Mouse (Mus musculus): Measurements from ENCODE around the gene Cpt1a. TPM values are rescaled to one million over a fixed set of nuclear protein-coding genes. Genes with fewer than 3 reads are reported as not detected.

Cpt1a gene
- total RNA-seq, 2 experiments from 2014 or later = 24.1 to 28.5 TPM

- no peak for DNase-seq
- intact Hi-C loops (cut with DNase I) = no loop called here
These were observed 41.4 kb downstream of the Cpt1a start for GRCm38 (mm10) chr19:3363510-3363909.

- DNase-seq = no peak
- intact Hi-C loops (cut with DNase I) = no loop called here
These were observed 43.0 kb downstream of the Cpt1a start for GRCm38 (mm10) chr19:3365089-3365488.

GRCm38 (mm10) chr19:3368276-3368675 lies 46.1 kb downstream of the Cpt1a start:
- DNase-seq = no peak
- intact Hi-C loops (cut with DNase I) = no loop called here

GRCm38 (mm10) chr19:3373380-3373779 lies 51.2 kb downstream of the Cpt1a start:
- no peak for DNase-seq
- intact Hi-C loops (cut with DNase I) = no loop called here

GRCm38 (mm10) chr19:3374028-3374427 lies 51.9 kb downstream of the Cpt1a start:
- DNase-seq = no peak
- intact Hi-C loops (cut with DNase I) = no loop called here

- intact Hi-C loops (cut with DNase I) = no loop called here
- no peak for DNase-seq
These were observed 53.9 kb downstream of the Cpt1a start for GRCm38 (mm10) chr19:3375945-3376495.

GRCm38 (mm10) chr19:3376966-3377715 lies 55.0 kb downstream of the Cpt1a start:
- intact Hi-C loops (cut with DNase I) = no loop called here
- no peak for DNase-seq

GRCm38 (mm10) chr19:3378614-3379013 lies 56.5 kb downstream of the Cpt1a start:
- no peak for DNase-seq
- intact Hi-C loops (cut with DNase I) = no loop called here

- intact Hi-C loops (cut with DNase I) = loop anchor here (2.0 kb wide), 1 partner anchor 63 kb away; no protein-coding TSS in a partner anchor
These were observed 65.9 kb downstream of the Cpt1a start for GRCm38 (mm10) chr19:3388061-3388460.

GRCm38 (mm10) chr19:3388629-3389057 lies 66.5 kb downstream of the Cpt1a start, which contains the start of gene Tesmin:
Gene Tesmin, plus strand, starts transcription at chr19:3388857.
- intact Hi-C loops (cut with DNase I) = loop anchor here (2.0 kb wide), 1 partner anchor 62 kb away; no protein-coding TSS in a partner anchor
- DNase-seq = peak; percentile 95

More at GRCm38 (mm10) chr19:3388061-3388460, 65.9 kb downstream of the Cpt1a start:
- DNase-seq = no peak

- intact Hi-C loops (cut with DNase I) = loop anchor here (2.0 kb wide), 1 partner anchor 62 kb away; no protein-coding TSS in a partner anchor
- DNase-seq = peak; percentile 88
These were observed 67.0 kb downstream of the Cpt1a start for GRCm38 (mm10) chr19:3389089-3389488.

- DNase-seq = no peak
- intact Hi-C loops (cut with DNase I) = no loop called here
These were observed 70.2 kb downstream of the Cpt1a start for GRCm38 (mm10) chr19:3392384-3392783.

- intact Hi-C loops (cut with DNase I) = no loop called here
These were observed 72.1 kb downstream of the Cpt1a start for GRCm38 (mm10) chr19:3394216-3394615.

GRCm38 (mm10) chr19:3400057-3400456 lies 77.9 kb downstream of the Cpt1a start:
- DNase-seq = no peak
- intact Hi-C loops (cut with DNase I) = no loop called here

More at GRCm38 (mm10) chr19:3394216-3394615, 72.1 kb downstream of the Cpt1a start:
- no peak for DNase-seq

- no peak for DNase-seq
- intact Hi-C loops (cut with DNase I) = no loop called here
These were observed 79.4 kb downstream of the Cpt1a start for GRCm38 (mm10) chr19:3401504-3401903.

GRCm38 (mm10) chr19:3401943-3402342 lies 79.8 kb downstream of the Cpt1a start:
- peak; percentile 68 for DNase-seq
- intact Hi-C loops (cut with DNase I) = no loop called here

GRCm38 (mm10) chr19:3402390-3402789 lies 80.3 kb downstream of the Cpt1a start:
- intact Hi-C loops (cut with DNase I) = no loop called here
- DNase-seq = no peak

- intact Hi-C loops (cut with DNase I) = no loop called here
- DNase-seq = no peak
These were observed 81.9 kb downstream of the Cpt1a start for GRCm38 (mm10) chr19:3404030-3404429.

- intact Hi-C loops (cut with DNase I) = no loop called here
- DNase-seq = no peak
These were observed 83.6 kb downstream of the Cpt1a start for GRCm38 (mm10) chr19:3405531-3406281.

GRCm38 (mm10) chr19:3414268-3414733 lies 92.2 kb downstream of the Cpt1a start, which contains the start of gene Gal:
Gene Gal, minus strand, starts transcription at chr19:3414544.
- no peak for DNase-seq
- intact Hi-C loops (cut with DNase I) = no loop called here

- intact Hi-C loops (cut with DNase I) = no loop called here
- peak; percentile 33 for DNase-seq
These were observed 97.1 kb downstream of the Cpt1a start for GRCm38 (mm10) chr19:3419251-3419650.
